Mouse (Mus musculus): Measurements from ENCODE around the gene Fam118b.

DNA sequence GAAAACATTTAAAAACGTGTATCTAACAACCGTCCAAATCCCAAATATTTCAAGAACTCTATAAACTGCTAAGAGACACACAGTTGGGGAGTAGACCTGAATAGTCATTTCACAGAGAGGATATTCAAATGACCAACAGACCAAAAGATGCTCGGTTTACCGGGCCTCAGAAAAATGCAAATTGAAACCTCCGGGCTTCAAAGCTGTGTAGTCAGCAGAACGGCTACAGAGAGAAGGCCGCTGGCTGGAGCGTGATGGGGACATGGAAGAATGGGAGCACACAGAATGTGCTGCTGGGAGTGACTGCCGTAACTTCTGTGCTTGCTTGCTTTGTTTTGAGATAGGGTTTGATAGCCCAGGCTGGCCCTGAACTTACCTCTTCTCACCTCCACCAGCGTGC is 69.3 kb downstream of the Fam118b start:
- TF ChIP-seq CTCF (IDR thresholded peaks at IDR 0.05; ENCODE audit: control insufficient read depth, insufficient read depth, low read length) (no peak), POLR2A (IDR thresholded peaks at IDR 0.05; ENCODE audit: borderline replicate concordance, control insufficient read depth, low read depth, low read length) (no peak)
